Mouse (Mus musculus): Measurements from ENCODE around the gene Pcsk4. TPM values are rescaled to one million over a fixed set of nuclear protein-coding genes. Genes with fewer than 3 reads are reported as not detected.

Pcsk4 gene
- total RNA-seq, 2 experiments from 2014 or later = 0.75 to 1.5 TPM

GRCm38 (mm10) chr10:80322811-80323211 is 6.5 kb downstream of the Pcsk4 start:
- DNase-seq = no peak

DNA sequence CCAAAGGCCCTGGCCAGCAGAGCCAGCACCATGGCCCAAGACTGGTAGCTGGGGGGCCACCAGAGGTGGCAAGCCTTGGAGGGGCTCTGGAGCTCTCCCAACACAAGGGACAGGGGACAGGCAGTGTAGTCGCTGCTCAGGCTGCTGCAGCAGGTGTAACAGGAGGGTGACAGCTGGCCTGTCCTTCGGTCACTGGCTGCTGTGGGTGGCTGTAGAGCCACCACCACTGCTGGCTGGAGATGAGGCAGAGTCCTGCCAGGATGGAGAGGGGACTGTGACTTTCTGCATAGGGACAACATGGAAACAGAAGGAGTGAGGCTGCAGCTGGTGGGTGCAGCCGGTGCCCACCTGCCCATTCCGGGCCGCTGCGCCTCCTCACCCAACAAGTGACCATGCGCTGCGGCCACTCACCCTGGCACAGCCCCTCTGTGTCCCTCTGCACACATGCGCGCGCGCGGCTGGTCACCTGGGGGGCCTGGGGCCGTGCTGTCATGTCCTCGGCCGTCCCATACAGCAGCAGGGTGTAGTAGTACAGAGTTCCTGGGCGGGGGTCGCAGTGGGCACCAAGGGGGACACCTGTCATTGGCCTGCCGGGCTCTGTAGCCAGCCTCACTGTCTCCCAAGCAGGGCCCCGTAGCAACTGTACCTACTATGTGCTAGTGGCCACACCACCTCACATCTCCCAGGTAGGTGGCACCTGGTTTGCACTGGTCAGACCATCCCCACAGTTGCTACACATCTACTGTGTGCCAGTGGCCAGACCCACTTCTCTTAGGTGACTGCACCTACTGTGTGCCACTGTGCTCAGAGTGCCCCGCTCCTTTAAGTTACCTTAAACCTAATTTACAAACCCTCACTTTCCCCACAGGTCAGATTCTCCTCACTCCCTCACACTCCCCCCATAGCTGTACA is 7.4 kb downstream of the Pcsk4 start:
- no peak for DNase-seq

DNA sequence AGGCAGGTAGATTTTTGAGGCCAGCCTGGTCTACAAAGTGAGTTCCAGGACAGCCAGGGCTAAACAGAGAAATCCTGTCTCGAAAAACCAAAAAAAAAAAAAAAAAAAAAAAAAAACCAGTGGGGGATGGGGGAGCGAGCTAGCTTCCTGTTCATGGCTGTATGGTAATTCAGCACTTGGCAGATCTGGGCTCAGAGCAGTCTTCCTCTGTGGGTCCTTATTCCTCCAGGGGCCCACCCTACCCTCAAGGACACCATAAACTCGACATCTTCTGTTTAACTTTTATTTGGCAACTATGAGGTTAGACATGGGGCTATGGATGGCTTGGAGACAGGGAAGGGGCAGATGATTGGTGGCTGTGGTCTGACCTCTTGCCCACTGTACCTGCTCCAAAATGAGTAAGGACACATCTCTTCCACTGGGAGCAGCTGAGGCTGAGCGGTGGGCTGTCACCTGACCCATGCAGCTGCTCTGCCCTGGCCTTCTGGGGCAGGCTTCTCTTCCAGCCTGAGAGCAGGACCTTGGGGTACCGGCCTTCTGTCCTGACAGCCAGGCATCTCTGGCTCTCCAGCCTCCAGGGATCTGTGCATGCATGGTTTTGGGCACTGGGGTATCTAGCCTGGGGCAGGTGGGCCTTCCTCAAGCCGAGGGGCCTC is 8.2 kb downstream of the Pcsk4 start:
- DNase-seq = no peak

DNA sequence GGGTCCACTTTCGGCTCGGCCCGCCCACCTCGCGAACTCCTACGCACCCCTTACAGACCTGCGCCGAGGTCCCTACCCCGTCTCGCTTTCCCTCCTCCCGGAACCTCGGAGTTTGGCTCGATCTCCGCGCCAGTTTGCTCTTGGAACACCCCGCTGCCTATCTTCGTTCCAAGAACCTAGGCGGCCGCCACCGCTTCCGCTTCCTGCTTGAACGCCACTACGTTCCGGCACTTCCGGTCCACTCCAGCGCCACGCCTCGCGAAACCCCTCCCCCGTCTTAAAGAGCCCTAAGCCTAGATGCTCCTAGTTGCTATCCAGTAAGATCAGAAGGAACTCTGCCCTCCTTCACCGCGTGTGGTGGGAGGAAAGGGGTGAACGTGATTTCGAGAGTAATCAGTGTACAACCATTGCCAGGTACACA is 8.9 kb downstream of the Pcsk4 start, which contains the start of gene 2310011J03Rik:
TSS of gene 2310011J03Rik (minus strand) at position 198 of the 421 bp plus-strand sequence.
- DNase-seq = peak; percentile 90

DNA sequence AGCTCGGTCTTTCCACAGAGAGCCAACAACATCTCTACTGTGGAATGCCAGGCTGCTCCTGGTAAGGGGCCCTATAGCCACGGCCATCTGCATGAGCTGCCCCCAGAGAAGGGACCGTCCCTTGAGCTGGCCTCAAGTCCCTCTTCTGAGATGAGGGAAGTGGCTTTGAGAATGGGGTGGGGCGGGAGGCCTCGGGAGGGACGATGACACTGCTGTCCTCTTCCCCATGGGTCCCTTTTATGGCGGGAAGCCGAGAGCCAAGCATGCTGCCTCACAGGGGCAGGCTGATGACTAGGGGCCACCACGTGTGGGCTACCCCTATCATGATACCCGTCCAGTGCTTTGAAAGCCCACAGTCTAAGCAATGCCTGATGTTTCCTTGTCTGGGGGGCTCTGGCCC is 12.3 kb downstream of the Pcsk4 start:
- DNase-seq = no peak

- DNase-seq = no peak
Observed at GRCm38 (mm10) chr10:80316359-80316781, 12.9 kb downstream of the Pcsk4 start.

DNA sequence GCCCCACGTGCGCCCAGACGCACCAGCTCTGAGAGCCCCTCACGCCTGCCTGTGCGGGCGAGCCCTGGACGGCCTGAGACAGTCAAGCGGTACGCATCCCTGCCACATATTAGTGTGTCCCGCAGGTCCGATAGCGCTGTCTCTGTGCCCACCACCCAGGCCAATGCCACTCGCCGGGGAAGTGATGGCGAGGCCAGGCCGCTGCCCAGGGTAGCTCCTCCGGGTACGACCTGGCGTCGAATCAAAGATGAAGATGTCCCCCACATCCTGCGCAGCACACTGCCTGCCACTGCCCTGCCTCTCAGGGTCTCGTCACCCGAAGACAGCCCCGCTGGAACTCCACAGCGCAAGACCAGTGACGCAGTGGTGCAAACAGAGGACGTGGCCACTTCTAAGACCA is 14.0 kb downstream of the Pcsk4 start:
- no peak for DNase-seq

GRCm38 (mm10) chr10:80314494-80315001 is 14.8 kb downstream of the Pcsk4 start:
- DNase-seq = no peak

DNA sequence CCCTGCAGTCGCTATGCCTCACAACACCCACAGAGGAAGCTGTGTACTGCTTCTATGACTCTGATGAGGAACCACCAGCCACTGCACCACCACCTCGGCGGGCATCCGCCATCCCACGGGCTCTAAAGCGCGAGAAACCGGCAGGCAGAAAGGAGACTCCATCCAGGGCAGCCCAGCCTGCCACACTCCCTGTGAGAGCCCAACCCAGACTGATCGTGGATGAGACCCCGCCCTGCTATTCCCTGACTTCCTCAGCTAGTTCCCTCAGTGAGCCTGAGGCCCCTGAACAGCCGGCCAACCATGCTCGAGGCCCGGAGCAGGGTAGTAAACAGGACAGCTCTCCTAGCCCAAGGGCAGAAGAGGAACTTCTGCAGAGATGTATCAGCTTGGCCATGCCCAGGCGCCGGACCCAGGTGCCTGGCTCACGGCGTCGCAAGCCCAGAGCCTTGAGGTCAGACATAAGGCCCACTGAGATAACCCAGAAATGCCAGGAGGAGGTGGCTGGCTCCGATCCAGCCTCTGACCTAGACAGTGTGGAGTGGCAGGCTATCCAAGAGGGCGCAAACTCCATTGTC is 15.6 kb downstream of the Pcsk4 start:
- no peak for DNase-seq

- no peak for DNase-seq
Observed at GRCm38 (mm10) chr10:80312586-80313504, 16.5 kb downstream of the Pcsk4 start.

GRCm38 (mm10) chr10:80311560-80311959 is 17.7 kb downstream of the Pcsk4 start:
- no peak for DNase-seq

- DNase-seq = no peak
Observed at GRCm38 (mm10) chr10:80304862-80305261, 24.4 kb downstream of the Pcsk4 start.

GRCm38 (mm10) chr10:80304458-80304857 is 24.8 kb downstream of the Pcsk4 start:
- DNase-seq = no peak

- peak; percentile 75 for DNase-seq
Observed at GRCm38 (mm10) chr10:80302471-80302881, 26.8 kb downstream of the Pcsk4 start.

DNA sequence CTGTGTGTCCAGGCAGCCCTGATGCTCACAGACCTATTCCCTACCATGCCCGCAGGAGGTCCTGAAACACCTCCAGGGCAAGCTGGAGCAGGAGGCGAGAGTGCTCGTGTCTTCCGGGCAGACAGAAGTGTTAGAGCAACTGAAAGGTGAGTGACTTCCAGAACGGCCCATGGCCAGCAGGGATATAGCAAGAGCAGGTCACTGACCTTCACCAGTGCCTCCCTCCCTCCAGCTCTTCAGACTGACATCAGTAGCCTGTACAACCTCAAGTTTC is 27.3 kb downstream of the Pcsk4 start:
- DNase-seq = no peak

- DNase-seq = no peak
Observed at GRCm38 (mm10) chr10:80301256-80302081, 27.8 kb downstream of the Pcsk4 start.

DNA sequence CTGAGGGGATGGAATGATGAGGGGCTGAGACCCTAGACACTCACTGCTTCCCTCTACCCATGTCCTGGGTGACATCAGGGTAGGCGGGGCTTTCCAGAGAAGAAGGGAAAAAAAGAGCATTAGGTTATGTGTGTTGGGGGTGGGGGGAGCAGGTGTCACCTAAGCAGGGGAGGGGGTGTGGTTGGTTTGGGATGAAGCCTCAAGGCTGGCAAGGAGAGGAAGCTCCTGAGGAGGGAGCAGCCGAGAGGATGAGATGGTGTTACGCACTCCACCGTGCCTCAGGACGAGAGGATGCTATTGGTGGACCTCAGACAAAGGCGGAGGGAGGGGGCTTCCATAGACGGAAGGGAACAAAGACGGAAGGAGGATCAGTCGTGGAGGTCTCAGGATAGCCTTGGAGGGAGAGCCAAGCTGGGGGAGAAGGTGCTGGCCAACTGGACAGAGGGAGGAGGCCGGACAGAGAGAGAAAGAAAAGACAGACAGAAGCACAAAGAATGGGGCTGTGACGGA is 28.6 kb downstream of the Pcsk4 start:
- no peak for DNase-seq

DNA sequence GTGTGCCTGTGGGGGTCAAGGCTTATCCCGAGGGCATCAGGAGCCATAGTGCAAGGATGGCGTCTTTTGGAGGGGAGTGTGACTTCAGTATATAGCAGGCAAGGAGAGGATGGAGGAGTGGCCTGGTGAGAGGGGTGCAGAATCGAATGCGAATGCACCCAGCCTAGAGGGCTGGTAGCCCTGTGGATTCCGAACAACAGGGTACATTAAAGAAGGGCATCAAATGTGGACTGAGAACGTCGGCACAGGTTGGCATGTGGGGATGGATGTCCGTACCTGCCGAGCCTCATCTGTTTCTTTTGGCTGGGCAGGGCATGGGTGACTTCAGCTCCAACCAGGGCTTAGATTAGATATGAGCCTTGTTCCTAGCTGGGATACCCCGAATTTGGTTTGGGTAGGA is 29.5 kb downstream of the Pcsk4 start:
- DNase-seq = no peak

DNA sequence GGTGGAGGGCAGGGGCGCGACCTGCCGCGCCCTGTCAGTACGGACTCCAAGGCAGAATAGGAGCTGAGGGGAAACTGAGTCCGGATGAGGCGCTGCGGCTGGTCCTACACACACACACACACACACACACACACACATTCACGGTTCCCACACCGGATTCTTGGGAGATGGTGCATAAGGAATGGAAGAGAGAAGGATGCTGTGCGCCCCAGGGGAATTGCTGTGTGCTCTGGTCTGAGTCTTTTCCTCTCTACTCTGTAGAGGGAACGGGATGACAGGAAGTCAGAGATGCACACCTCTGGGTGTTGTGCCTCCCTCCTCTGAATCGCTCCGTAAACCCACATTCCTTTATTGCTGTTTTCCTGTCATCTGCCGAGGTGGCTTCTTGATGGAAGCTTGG is 30.0 kb downstream of the Pcsk4 start:
- DNase-seq = no peak

- peak; percentile 54 for DNase-seq
Observed at GRCm38 (mm10) chr10:80298571-80299281, 30.6 kb downstream of the Pcsk4 start.
